Mouse (Mus musculus) heart, adult 2 months (tissue): ENCODE measurements around the gene Memo1.

Experiments used
- CTCF ChIP-seq: fragments of 200-600 bp; IDR thresholded peaks from 2 replicates; pipeline ENCODE4 v1.8.1; 2022; ENCODE audit warnings: antibody characterized with exemption, mild to moderate bottlenecking, moderate library complexity
- EP300 ChIP-seq: fragments of 200-500 bp; IDR thresholded peaks from 2 replicates; pipeline ENCODE4 v1.6.1; 2011; ENCODE audit warnings: low read depth, low read length, control low read depth; ENCODE audit not compliant: insufficient read depth

GRCm38 (mm10) chr17:74293687-74294425, 1.5 kb downstream of the Memo1 start:
- TF ChIP-seq EP300 (no peak), CTCF (no peak)
